Mouse (Mus musculus) erythroblast, embryonic 14.5 days (primary cell): ENCODE data around the gene Myof.

ENCODE experiments used
- GATA1 ChIP-seq: IDR thresholded peaks from 2 replicates; pipeline ENCODE4 v1.6.1; 2012; ENCODE audit warnings: low read length, inconsistent platforms, mixed read lengths
- TAL1 ChIP-seq: IDR thresholded peaks from 3 replicates; pipeline ENCODE4 v1.6.1; 2012; ENCODE audit warnings: low read length, inconsistent platforms, mixed read lengths

DNA sequence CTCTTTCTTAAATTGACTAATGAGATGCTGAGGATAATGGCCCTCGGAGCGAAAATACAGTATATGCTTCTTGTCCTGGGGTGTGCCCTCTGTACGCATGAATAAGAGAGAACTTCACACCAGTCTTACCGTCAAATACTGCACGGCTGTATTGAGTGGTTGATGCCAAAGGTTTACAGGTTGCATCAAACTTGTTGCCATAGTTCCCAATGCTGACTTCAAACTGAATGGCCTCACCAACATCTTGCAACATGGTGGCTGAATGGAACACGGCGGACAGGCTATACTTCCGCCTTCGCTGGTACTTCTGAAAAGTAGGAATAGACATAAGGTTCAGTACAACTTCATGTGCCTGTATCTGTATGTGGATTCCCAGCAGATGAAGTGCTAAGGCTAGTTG lies 82.6 kb downstream of the Myof start:
- TF ChIP-seq GATA1: no peak
- TF ChIP-seq TAL1: no peak
